ENCODE assay signal across 9 mouse cellular contexts in the genomic region with DNA sequence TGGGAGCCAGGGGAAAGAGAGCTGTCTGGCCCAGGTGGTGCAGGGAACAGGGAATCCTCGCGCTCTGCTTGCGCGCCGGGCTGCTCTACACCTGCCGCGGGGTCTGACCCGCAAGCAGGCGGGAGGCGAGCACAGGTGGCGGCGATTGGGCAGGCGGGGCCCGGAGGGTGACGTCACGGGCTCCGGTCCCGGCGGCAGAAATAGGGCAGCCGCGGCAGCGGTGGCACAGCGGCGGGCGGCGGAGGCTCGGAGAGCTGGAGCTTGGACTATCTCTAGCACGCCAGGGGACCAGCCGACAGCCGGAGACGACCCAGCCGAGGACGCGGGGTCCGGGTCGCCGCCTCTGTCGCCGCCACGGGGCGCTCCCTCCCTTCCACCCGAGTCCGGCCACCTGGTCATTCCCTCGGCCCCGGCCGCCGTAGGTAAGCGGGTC. TPM values are rescaled to one million over a fixed set of nuclear protein-coding genes. Genes with fewer than 3 reads are reported as not detected.
DNase-seq lines count a peak whose midpoint lies in the region; ATAC-seq and TF ChIP-seq lines count a peak whose summit lies in the region.
"Had no signal": no experiment of that assay in that cellular context is flagged by ENCODE, and none has a peak within 500 bp of the region (broad histone marks: within the 10 kb centered on the region; RNA-seq: fewer than 3 reads in every experiment).

A gene (plus strand): TSS at position 174 of the 433 bp plus-strand sequence.

- no peak for TF ChIP-seq POLR2A in heart, adult 2 months (IDR thresholded peaks at IDR 0.05; ENCODE audit: insufficient read depth, low read depth, low read length)
- TF ChIP-seq POLR2A in cortical plate, adult 2 months (IDR thresholded peaks at IDR 0.05; ENCODE audit: extremely low read depth, insufficient read depth, low read length) = peak; percentile 42; the same call in 1 of the 2 replicates

- peak; percentile 57 for ATAC-seq in heart, postnatal 0 days (ENCODE audit: insufficient read depth, low read depth)
- no peak for ATAC-seq in liver, postnatal 0 days
- no peak for ATAC-seq in erythroid progenitor cell, adult 5-6 weeks (replicated peaks; ENCODE audit: low FRiP score, poor library complexity, severe bottlenecking)

- no peaks in the 10 kb centered on the region for H3K36me3 ChIP-seq in heart, adult 2 months (ENCODE audit: control insufficient read depth, insufficient read depth, low read length)
- no peaks in the 10 kb centered on the region for H3K36me3 ChIP-seq in heart, postnatal 0 days (replicated peaks; ENCODE audit: control insufficient read depth, insufficient read depth, low read length)
- no peaks in the 10 kb centered on the region for H3K36me3 ChIP-seq in liver, postnatal 0 days (replicated peaks; ENCODE audit: insufficient read depth, low read length)
- H3K36me3 ChIP-seq: G1E had no signal

- H3K4me1 ChIP-seq in heart, adult 2 months (ENCODE audit: control insufficient read depth, insufficient read depth, low read length) = no peaks in the 10 kb centered on the region
- H3K4me1 ChIP-seq in cortical plate, adult 2 months (ENCODE audit: control insufficient read depth, insufficient read depth, low read length) = peaks cover 2% of the 10 kb centered on the region; the same call in 1 of the 2 replicates
- H3K4me1 ChIP-seq in heart, postnatal 0 days (ENCODE audit: control insufficient read depth, insufficient read depth) = 0 out of 2 replicates have a peak, but pooled peaks cover 12% of the 10 kb centered on the region
- peaks cover 7% of the 10 kb centered on the region for H3K4me1 ChIP-seq in liver, postnatal 0 days (ENCODE audit: insufficient read depth)

- peak within 1 kb of the TSS; percentile 44 for H3K4me3 ChIP-seq in heart, adult 2 months
- peak within 1 kb of the TSS; percentile 72 for H3K4me3 ChIP-seq in cortical plate, adult 2 months (ENCODE audit: insufficient read depth, low read length)
- peak within 1 kb of the TSS; percentile 65 for H3K4me3 ChIP-seq in heart, postnatal 0 days (ENCODE audit: low read depth, low read length)
- peak within 1 kb of the TSS; percentile 41 for H3K4me3 ChIP-seq in liver, postnatal 0 days (ENCODE audit: low read depth, low read length)

- 1% methylated on average over 40 of the region's 48 CpGs for WGBS in heart, adult 2 months
- WGBS in heart, postnatal 0 days = under 1% methylated on average over 41 of the region's 48 CpGs
- 0% methylated on average over 32 of the region's 48 CpGs for WGBS in liver, postnatal 0 days (ENCODE audit: insufficient replicate concordance)

- peaks cover 2% of the 10 kb centered on the region; the same call in 1 of the 2 replicates for H3K27me3 ChIP-seq in heart, adult 2 months (ENCODE audit: control insufficient read depth, insufficient read depth, low read length)
- H3K27me3 ChIP-seq in heart, postnatal 0 days (ENCODE audit: control insufficient read depth, insufficient read depth, low read length) = peaks cover 35% of the 10 kb centered on the region
- peaks cover 44% of the 10 kb centered on the region for H3K27me3 ChIP-seq in liver, postnatal 0 days (ENCODE audit: insufficient read depth, low read length)

- no peaks in the 10 kb centered on the region for H3K9me3 ChIP-seq in heart, postnatal 0 days (replicated peaks; ENCODE audit: control insufficient read depth, low read length)
- no peaks in the 10 kb centered on the region for H3K9me3 ChIP-seq in liver, postnatal 0 days (ENCODE audit: low read length)
- H3K9me3 ChIP-seq: G1E had no signal

- TF ChIP-seq CTCF in heart, adult 2 months (IDR thresholded peaks at IDR 0.05) = no peak
- no peak for TF ChIP-seq CTCF in cortical plate, adult 2 months (IDR thresholded peaks at IDR 0.05; ENCODE audit: extremely low read depth, insufficient read depth, low read length)
- TF ChIP-seq CTCF in heart, postnatal 0 days (IDR thresholded peaks at IDR 0.05; ENCODE audit: low read depth) = no peak
- no peak for TF ChIP-seq CTCF in liver, postnatal 0 days (IDR thresholded peaks at IDR 0.05; ENCODE audit: low read depth)

- intact Hi-C loops in heart, adult 2 months (cut with DNase I) = loop anchor here (10.0 kb wide), 2 partner anchors 340 to 490 kb away; no protein-coding TSS in a partner anchor
- intact Hi-C loops in heart, postnatal 25 days (cut with DNase I) = loop anchor here (5.0 to 10.0 kb wide), 4 partner anchors 242 to 490 kb away; no protein-coding TSS in a partner anchor

- no peaks in the 10 kb centered on the region for H3K79me2 ChIP-seq in heart, adult 2 months (replicated peaks; ENCODE audit: control insufficient read depth, insufficient read depth, low read length)

- H3K9ac ChIP-seq in heart, adult 2 months (ENCODE audit: low read depth, low read length) = peak within 1 kb of the TSS; percentile 37
- H3K9ac ChIP-seq in heart, postnatal 0 days (replicated peaks; ENCODE audit: low read depth, low read length) = peak within 1 kb of the TSS; percentile 56
- no peak within 1 kb of the TSS for H3K9ac ChIP-seq in liver, postnatal 0 days (replicated peaks)

- no peak within 1 kb of the TSS for H3K27ac ChIP-seq in heart, adult 2 months
- H3K27ac ChIP-seq in cortical plate, adult 2 months (ENCODE audit: insufficient read depth, low read length) = peak within 1 kb of the TSS; percentile 93
- H3K27ac ChIP-seq in heart, postnatal 0 days (ENCODE audit: low read depth) = no peak within 1 kb of the TSS; the same call in 1 of the 2 replicates
- no peak within 1 kb of the TSS for H3K27ac ChIP-seq in liver, postnatal 0 days (ENCODE audit: low read depth)

- TF ChIP-seq EP300 in heart, adult 2 months (IDR thresholded peaks at IDR 0.05; ENCODE audit: insufficient read depth, low read depth, low read length) = no peak
- TF ChIP-seq EP300 in heart, postnatal 0 days (IDR thresholded peaks at IDR 0.05; ENCODE audit: low read depth) = no peak
- TF ChIP-seq EP300 in liver, postnatal 0 days (IDR thresholded peaks at IDR 0.05; ENCODE audit: low read depth) = no peak

- peak within 1 kb of the TSS; percentile 98 for H3K4me2 ChIP-seq in heart, postnatal 0 days (ENCODE audit: low read depth, low read length)
- H3K4me2 ChIP-seq in liver, postnatal 0 days (ENCODE audit: low read depth, low read length) = peak within 1 kb of the TSS; percentile 67

- DNase-seq in heart, adult 2 months = peak; percentile 40 to 42
- no peak for DNase-seq in heart, postnatal 25 days (ENCODE audit: low spot score)
- no peak for DNase-seq in heart, postnatal 0 days (ENCODE audit: low spot score)
- peak; percentile 52 to 61 for DNase-seq in kidney, postnatal 4 days
- DNase-seq in liver, postnatal 0 days = peak; percentile 31
- peak; percentile 72 for DNase-seq in retina, embryonic 14.5 days (ENCODE audit: low spot score)

RNA-seq across cellular contexts. Expression of the gene that starts here (rescaled TPM):
- total RNA-seq in heart, adult 2 months (2021) = 1 to 10 TPM; 3.0 to 4.0 TPM
- 0.82 and 1.5 TPM in 2 replicates for polyA plus RNA-seq in heart, adult 2 months (2012; rRNA removed)
- 1 to 10 TPM; 1.8 to 2.6 TPM for total RNA-seq in heart, postnatal 25 days (2021)
- polyA plus RNA-seq in cortical plate, adult 2 months (2012; rRNA removed) = 9.9 and 10.1 TPM in 2 replicates
- 7.0 and 9.4 TPM in 2 replicates for total RNA-seq in heart, postnatal 0 days (2014; rRNA removed; ENCODE audit: low replicate concordance)
- polyA plus RNA-seq in heart, postnatal 0 days (2015; fragmentation: Nextera tagmentation; extraction: Ambion mirVana) = 6.2 and 6.3 TPM in 2 replicates
- 0.04 TPM in 1 of 2 replicates, not detected in the other for polyA plus RNA-seq in liver, postnatal 0 days (2015; fragmentation: Nextera tagmentation; extraction: Ambion mirVana)
- total RNA-seq in erythroid progenitor cell, adult 5-6 weeks (2015; ENCODE audit: low replicate concordance) = not detected in 2 replicates
- total RNA-seq in erythroid progenitor cell, adult 5-6 weeks (2017; ENCODE audit: low replicate concordance) = not detected in 2 replicates
- polyA plus RNA-seq: G1E had no signal

Comparison
In these comparisons a context has a peak if more than half of its experiments do, and no peak if none do; other contexts are left out.
1. DNase-seq: peak in heart, adult 2 months (2 of 2), kidney, postnatal 4 days (2 of 2) and retina, embryonic 14.5 days (single experiment); none in heart, postnatal 25 days (single experiment) and heart, postnatal 0 days (single experiment).
2. Peak in DNase-seq, H3K4me3 ChIP-seq and H3K4me2 ChIP-seq in liver, postnatal 0 days; RNA of the gene not detected or under 1 TPM.
3. Peak in every context shown above with its lines, with median percentiles within 50 percentile points of each other: H3K4me3 ChIP-seq.